Mouse (Mus musculus) bone marrow, adult 2 months (tissue): ENCODE data around the gene Ier3. TPM values are rescaled to one million over a fixed set of nuclear protein-coding genes. Genes with fewer than 3 reads are reported as not detected.
"Not testable (repeated sequence)": the region's sequence is repeated elsewhere in the genome, so short reads cannot be mapped to it uniquely, and the experiment has no call there.

Experiments
- H3K27ac ChIP-seq: fragments of 200-500 bp; 2 replicates; pipeline ENCODE4 v1.5.1; 2012; ENCODE audit warnings: low read depth, mild to moderate bottlenecking, control low read depth, inconsistent platforms, low read length; ENCODE audit not compliant: control insufficient read depth, poor library complexity, insufficient read depth
- H3K4me1 ChIP-seq: fragments of 200-500 bp; 2 replicates; pipeline ENCODE4 v1.6.1; 2011; ENCODE audit warnings: low read length; ENCODE audit not compliant: control insufficient read depth, insufficient read depth
- H3K4me3 ChIP-seq: fragments of 200-500 bp; replicated peaks from 2 replicates; pipeline ENCODE3; 2011; ENCODE audit warnings: mild to moderate bottlenecking, low read depth, low read length, control low read depth; ENCODE audit not compliant: control insufficient read depth
- CTCF ChIP-seq: fragments of 200-500 bp; IDR thresholded peaks from 2 replicates; pipeline ENCODE4 v1.5.1; 2011; ENCODE audit warnings: low read length, control low read depth; ENCODE audit not compliant: control insufficient read depth, insufficient read depth
- POLR2A ChIP-seq: fragments of 200-500 bp; IDR thresholded peaks from 2 replicates; pipeline ENCODE4 v1.6.1; 2011; ENCODE audit warnings: low read depth, mild to moderate bottlenecking, control low read depth, low read length, borderline replicate concordance; ENCODE audit not compliant: control insufficient read depth
- WGBS: fragments of 180-500 bp; shearing (Covaris S2); methylation state at CpG from one replicate; pipeline ENCODE4 v1.1.7; 2018; 5-methylcytosine and 5-hydroxymethylcytosine counted together
- polyA plus RNA-seq: library from polyadenylated mRNA; stranded (reverse); fragments of >200 nt; gene quantifications from 2 replicates; pipeline ENCODE4 v1.2.4, GENCODE M21; 2011; ENCODE audit warnings: low replicate concordance; ENCODE audit not compliant: missing spikeins, insufficient read depth, insufficient read length

The Ier3 gene
- polyA plus RNA-seq, 1 experiment, result 17.1 TPM

GRCm38 (mm10) chr17:35835424-35836140 lies 14.1 kb downstream of the Ier3 start:
- no peak overlapping the region for H3K27ac ChIP-seq
- H3K4me1 ChIP-seq, result peaks cover 4% of the 10 kb centered on the region; the same call in 1 of the 2 replicates
- peak overlapping the region; percentile 25 for H3K4me3 ChIP-seq
- WGBS, result 76% methylated on average over 26 of the region's 26 CpGs
- no peak for TF ChIP-seq POLR2A
- TF ChIP-seq CTCF, result no peak

- 6% methylated on average over 24 of the region's 24 CpGs for WGBS
- TF ChIP-seq CTCF (peak; percentile 46), POLR2A (no peak)
- Histone ChIP-seq H3K4me3 (peak overlapping the region; percentile 62), H3K27ac (peak overlapping the region; percentile 91), H3K4me1 (peaks cover 4% of the 10 kb centered on the region; the same call in 1 of the 2 replicates)
Observed at GRCm38 (mm10) chr17:35836178-35836965, 14.9 kb downstream of the Ier3 start.

GRCm38 (mm10) chr17:35836991-35837422 lies 15.5 kb downstream of the Ier3 start:
- Histone ChIP-seq H3K27ac (peak overlapping the region; percentile 91), H3K4me1 (peaks cover 4% of the 10 kb centered on the region; the same call in 1 of the 2 replicates), H3K4me3 (peak overlapping the region; percentile 62)
- WGBS, result under 1% methylated on average over 25 of the region's 25 CpGs
- TF ChIP-seq CTCF (no peak), POLR2A (0 out of 2 replicates have a peak, but pooled peaks have one; percentile 21)

GRCm38 (mm10) chr17:35837487-35837886 lies 16.0 kb downstream of the Ier3 start:
- peak; percentile 15; the same call in 1 of the 2 replicates for TF ChIP-seq POLR2A
- no peak for TF ChIP-seq CTCF
- WGBS, result under 1% methylated on average over 18 of the region's 18 CpGs
- Histone ChIP-seq H3K4me3 (peak overlapping the region; percentile 62), H3K4me1 (peaks cover 4% of the 10 kb centered on the region; the same call in 1 of the 2 replicates), H3K27ac (peak overlapping the region; percentile 91)

- peaks cover 4% of the 10 kb centered on the region; the same call in 1 of the 2 replicates for H3K4me1 ChIP-seq
- peak within 1 kb of the TSS; percentile 63 for H3K4me3 ChIP-seq
- WGBS, result 2% methylated on average over 29 of the region's 29 CpGs
- H3K27ac ChIP-seq, result peak within 1 kb of the TSS; percentile 91
- TF ChIP-seq CTCF (no peak), POLR2A (peak; percentile 99)
Observed at GRCm38 (mm10) chr17:35838122-35838544, 16.6 kb downstream of the Ier3 start, which contains the start of gene Tubb5. Gene Tubb5, minus strand, starts transcription at chr17:35838306.

GRCm38 (mm10) chr17:35838570-35838969 lies 17.1 kb downstream of the Ier3 start:
- Histone ChIP-seq H3K4me1 (peaks cover 4% of the 10 kb centered on the region; the same call in 1 of the 2 replicates), H3K27ac (no peak overlapping the region; the same call in 1 of the 2 replicates), H3K4me3 (peak overlapping the region; percentile 63)
- WGBS, result 6% methylated on average over 5 of the region's 5 CpGs
- TF ChIP-seq CTCF (no peak), POLR2A (no peak)

GRCm38 (mm10) chr17:35839002-35839401 lies 17.5 kb downstream of the Ier3 start:
- 62% methylated on average over 3 of the region's 3 CpGs for WGBS

GRCm38 (mm10) chr17:35840561-35840960 lies 19.1 kb downstream of the Ier3 start:
- Histone ChIP-seq H3K4me3 (peak overlapping the region; percentile 46), H3K4me1 (peaks cover 1% of the 10 kb centered on the region; the same call in 1 of the 2 replicates), H3K27ac (0 out of 2 replicates have a peak overlapping the region, but pooled peaks have one; percentile 31)
- 40% methylated on average over 14 of the region's 14 CpGs for WGBS
- no peak for TF ChIP-seq POLR2A
- TF ChIP-seq CTCF, result no peak

More at GRCm38 (mm10) chr17:35839002-35839401, 17.5 kb downstream of the Ier3 start:
- not testable (repeated sequence) for H3K4me3 ChIP-seq, H3K4me1 ChIP-seq
- peak overlapping the region; percentile 36; the same call in 1 of the 2 replicates for H3K27ac ChIP-seq
